Mouse (Mus musculus): Measurements from ENCODE around the gene Atxn7l1. TPM values are rescaled to one million over a fixed set of nuclear protein-coding genes. Genes with fewer than 3 reads are reported as not detected.
"Not testable (repeated sequence)": the region's sequence is repeated elsewhere in the genome, so short reads cannot be mapped to it uniquely, and the experiment has no call there.

Atxn7l1 gene
- polyA plus RNA-seq, 1 experiment from 2014 or later = 16.8 TPM

- ATAC-seq (ENCODE audit: low read depth) = no peak
- Histone ChIP-seq H3K9me3 (replicated peaks; ENCODE audit: control insufficient read depth, low read length) (no peaks in the 10 kb centered on the region), H3K4me2 (ENCODE audit: low read depth, low read length) (no peak overlapping the region), H3K4me1 (ENCODE audit: control insufficient read depth, low read depth, low read length) (no peaks in the 10 kb centered on the region), H3K36me3 (ENCODE audit: control insufficient read depth, insufficient read depth) (no peaks in the 10 kb centered on the region), H3K9ac (ENCODE audit: low read depth, low read length) (no peak overlapping the region), H3K27me3 (ENCODE audit: control insufficient read depth, insufficient read depth, low read depth, low read length) (no peaks in the 10 kb centered on the region), H3K4me3 (ENCODE audit: low read depth, low read length) (no peak overlapping the region), H3K27ac (ENCODE audit: low read length) (no peak overlapping the region)
- 33% methylated on average over 7 of the region's 7 CpGs for WGBS (ENCODE audit: insufficient replicate concordance)
These were observed 12.9 kb downstream of the Atxn7l1 start for GRCm38 (mm10) chr12:33160406-33160805.

- WGBS (ENCODE audit: insufficient replicate concordance) = 80% methylated on average over 12 of the region's 12 CpGs
- H3K4me3 ChIP-seq (ENCODE audit: low read depth, low read length) = no peak overlapping the region
- H3K4me1 ChIP-seq (ENCODE audit: control insufficient read depth, low read depth, low read length) = no peaks in the 10 kb centered on the region; the same call in 1 of the 2 replicates
- no peaks in the 10 kb centered on the region for H3K9me3 ChIP-seq (replicated peaks; ENCODE audit: control insufficient read depth, low read length)
- H3K27ac ChIP-seq (ENCODE audit: low read length) = no peak overlapping the region
- no peak overlapping the region for H3K4me2 ChIP-seq (ENCODE audit: low read depth, low read length)
- H3K9ac ChIP-seq (ENCODE audit: low read depth, low read length) = no peak overlapping the region
- no peaks in the 10 kb centered on the region for H3K36me3 ChIP-seq (ENCODE audit: control insufficient read depth, insufficient read depth)
- no peaks in the 10 kb centered on the region for H3K27me3 ChIP-seq (ENCODE audit: control insufficient read depth, insufficient read depth, low read depth, low read length)
- ATAC-seq (ENCODE audit: low read depth) = no peak
These were observed 15.0 kb downstream of the Atxn7l1 start for GRCm38 (mm10) chr12:33162541-33162940.

- not testable (repeated sequence) for H3K36me3 ChIP-seq (ENCODE audit: control insufficient read depth, insufficient read depth); H3K27ac ChIP-seq (ENCODE audit: low read length); H3K9ac ChIP-seq (ENCODE audit: low read depth, low read length); H3K27me3 ChIP-seq (ENCODE audit: control insufficient read depth, insufficient read depth, low read depth, low read length); ATAC-seq (ENCODE audit: low read depth); H3K4me2 ChIP-seq (ENCODE audit: low read depth, low read length); H3K4me3 ChIP-seq (ENCODE audit: low read depth, low read length); H3K4me1 ChIP-seq (ENCODE audit: control insufficient read depth, low read depth, low read length); H3K9me3 ChIP-seq (replicated peaks; ENCODE audit: control insufficient read depth, low read length)
- WGBS (ENCODE audit: insufficient replicate concordance) = 85% methylated on average over 5 of the region's 5 CpGs
These were observed 16.5 kb downstream of the Atxn7l1 start for GRCm38 (mm10) chr12:33164019-33164418.

- Histone ChIP-seq H3K4me1 (ENCODE audit: control insufficient read depth, low read depth, low read length) (no peaks in the 10 kb centered on the region; the same call in 1 of the 2 replicates), H3K36me3 (ENCODE audit: control insufficient read depth, insufficient read depth) (no peaks in the 10 kb centered on the region), H3K4me3 (ENCODE audit: low read depth, low read length) (no peak overlapping the region), H3K27ac (ENCODE audit: low read length) (no peak overlapping the region), H3K9ac (ENCODE audit: low read depth, low read length) (no peak overlapping the region), H3K27me3 (ENCODE audit: control insufficient read depth, insufficient read depth, low read depth, low read length) (no peaks in the 10 kb centered on the region), H3K4me2 (ENCODE audit: low read depth, low read length) (no peak overlapping the region), H3K9me3 (replicated peaks; ENCODE audit: control insufficient read depth, low read length) (no peaks in the 10 kb centered on the region)
- WGBS (ENCODE audit: insufficient replicate concordance) = 61% methylated on average over 8 of the region's 8 CpGs
- no peak for ATAC-seq (ENCODE audit: low read depth)
These were observed 19.2 kb downstream of the Atxn7l1 start for GRCm38 (mm10) chr12:33166712-33167111.

- H3K4me3 ChIP-seq (ENCODE audit: low read depth, low read length) = no peak overlapping the region
- 80% methylated on average over 5 of the region's 5 CpGs for WGBS (ENCODE audit: insufficient replicate concordance)
- H3K9me3 ChIP-seq (replicated peaks; ENCODE audit: control insufficient read depth, low read length) = no peaks in the 10 kb centered on the region
- ATAC-seq (ENCODE audit: low read depth) = no peak
- no peaks in the 10 kb centered on the region for H3K36me3 ChIP-seq (ENCODE audit: control insufficient read depth, insufficient read depth)
- no peaks in the 10 kb centered on the region; the same call in 1 of the 2 replicates for H3K4me1 ChIP-seq (ENCODE audit: control insufficient read depth, low read depth, low read length)
- H3K4me2 ChIP-seq (ENCODE audit: low read depth, low read length) = no peak overlapping the region
- no peaks in the 10 kb centered on the region for H3K27me3 ChIP-seq (ENCODE audit: control insufficient read depth, insufficient read depth, low read depth, low read length)
- no peak overlapping the region for H3K27ac ChIP-seq (ENCODE audit: low read length)
- H3K9ac ChIP-seq (ENCODE audit: low read depth, low read length) = no peak overlapping the region
These were observed 20.1 kb downstream of the Atxn7l1 start for GRCm38 (mm10) chr12:33167545-33167944.

- WGBS (ENCODE audit: insufficient replicate concordance) = 91% methylated on average over 2 of the region's 2 CpGs
- no peak overlapping the region for H3K9ac ChIP-seq (ENCODE audit: low read depth, low read length)
- no peak overlapping the region for H3K4me2 ChIP-seq (ENCODE audit: low read depth, low read length)
- no peak for ATAC-seq (ENCODE audit: low read depth)
- H3K9me3 ChIP-seq (replicated peaks; ENCODE audit: control insufficient read depth, low read length) = no peaks in the 10 kb centered on the region
- no peak overlapping the region for H3K4me3 ChIP-seq (ENCODE audit: low read depth, low read length)
- no peaks in the 10 kb centered on the region; the same call in 1 of the 2 replicates for H3K4me1 ChIP-seq (ENCODE audit: control insufficient read depth, low read depth, low read length)
- no peaks in the 10 kb centered on the region for H3K36me3 ChIP-seq (ENCODE audit: control insufficient read depth, insufficient read depth)
- no peak overlapping the region for H3K27ac ChIP-seq (ENCODE audit: low read length)
- no peaks in the 10 kb centered on the region for H3K27me3 ChIP-seq (ENCODE audit: control insufficient read depth, insufficient read depth, low read depth, low read length)
These were observed 21.0 kb downstream of the Atxn7l1 start for GRCm38 (mm10) chr12:33168491-33168890.

GRCm38 (mm10) chr12:33169777-33170494 is 22.4 kb downstream of the Atxn7l1 start:
- no peaks in the 10 kb centered on the region for H3K27me3 ChIP-seq (ENCODE audit: control insufficient read depth, insufficient read depth, low read depth, low read length)
- no peaks in the 10 kb centered on the region for H3K36me3 ChIP-seq (ENCODE audit: control insufficient read depth, insufficient read depth)
- H3K4me3 ChIP-seq (ENCODE audit: low read depth, low read length) = no peak overlapping the region
- no peak for ATAC-seq (ENCODE audit: low read depth)
- H3K4me1 ChIP-seq (ENCODE audit: control insufficient read depth, low read depth, low read length) = no peaks in the 10 kb centered on the region; the same call in 1 of the 2 replicates
- no peak overlapping the region for H3K4me2 ChIP-seq (ENCODE audit: low read depth, low read length)
- H3K9me3 ChIP-seq (replicated peaks; ENCODE audit: control insufficient read depth, low read length) = no peaks in the 10 kb centered on the region
- no peak overlapping the region for H3K9ac ChIP-seq (ENCODE audit: low read depth, low read length)
- 67% methylated on average over 11 of the region's 11 CpGs for WGBS (ENCODE audit: insufficient replicate concordance)
- H3K27ac ChIP-seq (ENCODE audit: low read length) = no peak overlapping the region

- H3K9ac ChIP-seq (ENCODE audit: low read depth, low read length) = no peak overlapping the region
- 80% methylated on average over 7 of the region's 7 CpGs for WGBS (ENCODE audit: insufficient replicate concordance)
- no peaks in the 10 kb centered on the region for H3K9me3 ChIP-seq (replicated peaks; ENCODE audit: control insufficient read depth, low read length)
- H3K4me2 ChIP-seq (ENCODE audit: low read depth, low read length) = no peak overlapping the region
- H3K4me1 ChIP-seq (ENCODE audit: control insufficient read depth, low read depth, low read length) = peaks cover 5% of the 10 kb centered on the region
- H3K36me3 ChIP-seq (ENCODE audit: control insufficient read depth, insufficient read depth) = no peaks in the 10 kb centered on the region
- no peak overlapping the region for H3K4me3 ChIP-seq (ENCODE audit: low read depth, low read length)
- H3K27me3 ChIP-seq (ENCODE audit: control insufficient read depth, insufficient read depth, low read depth, low read length) = no peaks in the 10 kb centered on the region
- no peak overlapping the region for H3K27ac ChIP-seq (ENCODE audit: low read length)
- no peak for ATAC-seq (ENCODE audit: low read depth)
These were observed 23.3 kb downstream of the Atxn7l1 start for GRCm38 (mm10) chr12:33170822-33171221.

- Histone ChIP-seq H3K9ac (ENCODE audit: low read depth, low read length) (no peak overlapping the region), H3K27me3 (ENCODE audit: control insufficient read depth, insufficient read depth, low read depth, low read length) (no peaks in the 10 kb centered on the region), H3K4me2 (ENCODE audit: low read depth, low read length) (no peak overlapping the region), H3K4me1 (ENCODE audit: control insufficient read depth, low read depth, low read length) (peaks cover 10% of the 10 kb centered on the region), H3K27ac (ENCODE audit: low read length) (no peak overlapping the region), H3K9me3 (replicated peaks; ENCODE audit: control insufficient read depth, low read length) (no peaks in the 10 kb centered on the region), H3K36me3 (ENCODE audit: control insufficient read depth, insufficient read depth) (no peaks in the 10 kb centered on the region), H3K4me3 (ENCODE audit: low read depth, low read length) (no peak overlapping the region)
- 79% methylated on average over 9 of the region's 9 CpGs for WGBS (ENCODE audit: insufficient replicate concordance)
- no peak for ATAC-seq (ENCODE audit: low read depth)
These were observed 25.4 kb downstream of the Atxn7l1 start for GRCm38 (mm10) chr12:33172926-33173325.
